11 mouse cellular contexts compared by ENCODE assay signal in genomic region chr7:113737790-113738362, GRCm38 (mm10). TPM values are rescaled to one million over a fixed set of nuclear protein-coding genes. Genes with fewer than 3 reads are reported as not detected.
A peak's percentile ranks its signal among the peaks of the same experiment; 100 is the strongest.
DNase-seq lines count a peak whose midpoint lies in the region.
"Had no signal": no experiment of that assay in that cellular context is flagged by ENCODE, and none has a peak within 500 bp of the region (broad histone marks: within the 10 kb centered on the region; RNA-seq: fewer than 3 reads in every experiment).

No protein-coding gene starts in this region.

- intact Hi-C loops in heart, postnatal 25 days (cut with DNase I): no loop called here

- DNase-seq in adrenal gland, adult 2 months: peak; percentile 13
- DNase-seq in adrenal gland, postnatal 25 days: no peak
- DNase-seq in heart, adult 8-10 months (ENCODE audit: low spot score): peak; percentile 3
- DNase-seq in heart, postnatal 25 days (ENCODE audit: low spot score): no peak
- peak; percentile 23 for DNase-seq in lung, postnatal 36 days
- DNase-seq in lung, postnatal 4 days: no peak
- DNase-seq in skeletal muscle tissue, adult 2 months (ENCODE audit: low read depth, low spot score): peak; percentile 11
- DNase-seq in cerebellum, adult 11-12 months: no peak
- DNase-seq: gastrocnemius, postnatal 14 days; kidney, postnatal 14 days; thymus, postnatal 14 days had no signal

RNA-seq across cellular contexts. Expression of gene Spon1, which starts 27.9 kb away (rescaled TPM):
- 10 to 100 TPM; 10.3 to 12.2 TPM for total RNA-seq in adrenal gland, adult 2 months (2021)
- 8.4 and 10.4 TPM in 2 replicates for polyA plus RNA-seq in adrenal gland, adult 2 months (2012; rRNA removed)
- total RNA-seq in adrenal gland, postnatal 25 days (2021): 7.9 and 8.9 TPM in 2 replicates
- total RNA-seq in heart, adult 8-10 months (2022): 10 to 100 TPM in 3 of 4 experiments, 1 to 10 TPM in 1; 7.6 to 12.9 (median 11.5) TPM
- total RNA-seq in heart, postnatal 25 days (2021): 10 to 100 TPM; 12.8 to 12.9 TPM

Comparison
In these comparisons a context has a peak if more than half of its experiments do, and no peak if none do; other contexts are left out.
1. DNase-seq: peak in adrenal gland, adult 2 months (single experiment), heart, adult 8-10 months (single experiment), lung, postnatal 36 days (single experiment) and skeletal muscle tissue, adult 2 months (single experiment); none in adrenal gland, postnatal 25 days (single experiment), heart, postnatal 25 days (single experiment), lung, postnatal 4 days (0 of 2) and cerebellum, adult 11-12 months (single experiment).